Mouse (Mus musculus): Measurements from ENCODE around the gene Cd300lf. TPM values are rescaled to one million over a fixed set of nuclear protein-coding genes. Genes with fewer than 3 reads are reported as not detected.

Gene Cd300lf
- polyA plus RNA-seq, 1 experiment from 2014 or later: 5.5 TPM

DNA sequence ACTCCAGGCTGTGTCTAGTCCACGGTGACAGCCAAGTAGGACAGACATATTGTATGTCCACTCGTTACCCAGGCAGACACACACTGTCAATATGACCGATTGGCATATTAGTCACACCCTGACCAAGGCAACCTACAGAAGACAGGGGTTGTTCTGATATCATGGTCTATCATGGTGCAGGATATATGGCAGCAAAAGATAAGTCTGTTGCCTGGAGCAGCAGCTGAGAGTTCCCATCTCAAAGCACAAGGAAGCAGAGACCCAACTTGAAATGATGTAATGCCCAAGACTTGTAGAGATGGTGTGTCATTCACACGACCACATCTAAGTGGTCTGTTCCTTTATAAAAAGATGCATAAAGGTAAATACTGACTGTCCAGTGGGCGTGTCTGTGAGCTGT lies 55.1 kb downstream of the Cd300lf start:
- WGBS (ENCODE audit: insufficient replicate concordance): 37% methylated on average over 5 of the region's 5 CpGs
- H3K9me3 ChIP-seq (replicated peaks; ENCODE audit: control insufficient read depth, low read length): no peaks in the 10 kb centered on the region
- H3K27ac ChIP-seq (ENCODE audit: low read length): no peak overlapping the region
- H3K4me1 ChIP-seq (ENCODE audit: control insufficient read depth, low read depth, low read length): peaks cover 4% of the 10 kb centered on the region; the same call in 1 of the 2 replicates
- no peaks in the 10 kb centered on the region for H3K36me3 ChIP-seq (ENCODE audit: control insufficient read depth, insufficient read depth)
- no peaks in the 10 kb centered on the region; the same call in 1 of the 2 replicates for H3K27me3 ChIP-seq (ENCODE audit: control insufficient read depth, insufficient read depth, low read depth, low read length)
- no peak for ATAC-seq (ENCODE audit: low read depth)
- no peak overlapping the region for H3K9ac ChIP-seq (ENCODE audit: low read depth, low read length)
- no peak overlapping the region for H3K4me2 ChIP-seq (ENCODE audit: low read depth, low read length)
- no peak overlapping the region for H3K4me3 ChIP-seq (ENCODE audit: low read depth, low read length)

GRCm38 (mm10) chr11:115077436-115077835 lies 56.4 kb downstream of the Cd300lf start:
- WGBS (ENCODE audit: insufficient replicate concordance): 83% methylated on average over 1 of the region's 1 CpGs

DNA sequence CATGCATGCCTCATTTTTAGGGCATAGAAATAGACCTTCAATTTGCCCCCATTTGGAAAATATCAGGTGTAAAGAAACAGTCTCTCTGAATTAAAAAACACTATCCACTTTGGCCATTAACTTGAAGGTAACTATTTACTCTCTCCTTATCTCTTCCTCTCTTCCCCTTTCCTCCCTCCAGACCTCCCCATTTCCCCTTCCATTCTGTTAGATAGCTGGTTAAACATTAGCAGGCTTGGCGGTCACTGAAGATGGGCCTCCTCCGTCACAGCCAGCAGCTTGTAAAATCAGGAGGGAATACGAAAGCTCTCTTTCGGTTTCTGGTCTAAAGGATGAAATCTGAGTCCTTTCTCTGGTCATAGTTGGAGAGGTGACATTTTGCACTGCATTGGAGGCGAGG lies 57.9 kb downstream of the Cd300lf start:
- peak overlapping the region; percentile 55 for H3K27ac ChIP-seq (ENCODE audit: low read length)
- H3K4me1 ChIP-seq (ENCODE audit: control insufficient read depth, low read depth, low read length): peaks cover 4% of the 10 kb centered on the region
- H3K4me2 ChIP-seq (ENCODE audit: low read depth, low read length): peak overlapping the region; percentile 1; the same call in 1 of the 2 replicates
- H3K9me3 ChIP-seq (replicated peaks; ENCODE audit: control insufficient read depth, low read length): no peaks in the 10 kb centered on the region
- WGBS (ENCODE audit: insufficient replicate concordance): 15% methylated on average over 5 of the region's 5 CpGs
- no peak overlapping the region for H3K4me3 ChIP-seq (ENCODE audit: low read depth, low read length)
- peak; percentile 58 for ATAC-seq (ENCODE audit: low read depth)
- H3K36me3 ChIP-seq (ENCODE audit: control insufficient read depth, insufficient read depth): no peaks in the 10 kb centered on the region
- no peak overlapping the region for H3K9ac ChIP-seq (ENCODE audit: low read depth, low read length)
- H3K27me3 ChIP-seq (ENCODE audit: control insufficient read depth, insufficient read depth, low read depth, low read length): no peaks in the 10 kb centered on the region

More at GRCm38 (mm10) chr11:115077436-115077835, 56.4 kb downstream of the Cd300lf start:
- H3K4me3 ChIP-seq (ENCODE audit: low read depth, low read length): no peak overlapping the region
- no peaks in the 10 kb centered on the region for H3K36me3 ChIP-seq (ENCODE audit: control insufficient read depth, insufficient read depth)
- H3K27ac ChIP-seq (ENCODE audit: low read length): no peak overlapping the region
- H3K9me3 ChIP-seq (replicated peaks; ENCODE audit: control insufficient read depth, low read length): no peaks in the 10 kb centered on the region
- no peaks in the 10 kb centered on the region for H3K27me3 ChIP-seq (ENCODE audit: control insufficient read depth, insufficient read depth, low read depth, low read length)
- no peak for ATAC-seq (ENCODE audit: low read depth)
- H3K9ac ChIP-seq (ENCODE audit: low read depth, low read length): no peak overlapping the region
- H3K4me1 ChIP-seq (ENCODE audit: control insufficient read depth, low read depth, low read length): peaks cover 4% of the 10 kb centered on the region; the same call in 1 of the 2 replicates
- H3K4me2 ChIP-seq (ENCODE audit: low read depth, low read length): no peak overlapping the region

- no peaks in the 10 kb centered on the region for H3K27me3 ChIP-seq (ENCODE audit: control insufficient read depth, insufficient read depth, low read depth, low read length)
- H3K4me3 ChIP-seq (ENCODE audit: low read depth, low read length): no peak overlapping the region
- H3K9me3 ChIP-seq (replicated peaks; ENCODE audit: control insufficient read depth, low read length): no peaks in the 10 kb centered on the region
- peaks cover 4% of the 10 kb centered on the region for H3K4me1 ChIP-seq (ENCODE audit: control insufficient read depth, low read depth, low read length)
- H3K36me3 ChIP-seq (ENCODE audit: control insufficient read depth, insufficient read depth): no peaks in the 10 kb centered on the region
- WGBS (ENCODE audit: insufficient replicate concordance): 13% methylated on average over 7 of the region's 7 CpGs
- ATAC-seq (ENCODE audit: low read depth): peak; percentile 60
- peak overlapping the region; percentile 55 for H3K27ac ChIP-seq (ENCODE audit: low read length)
- H3K9ac ChIP-seq (ENCODE audit: low read depth, low read length): no peak overlapping the region
- no peak overlapping the region for H3K4me2 ChIP-seq (ENCODE audit: low read depth, low read length)
These were observed 58.4 kb downstream of the Cd300lf start for GRCm38 (mm10) chr11:115075407-115075806.

DNA sequence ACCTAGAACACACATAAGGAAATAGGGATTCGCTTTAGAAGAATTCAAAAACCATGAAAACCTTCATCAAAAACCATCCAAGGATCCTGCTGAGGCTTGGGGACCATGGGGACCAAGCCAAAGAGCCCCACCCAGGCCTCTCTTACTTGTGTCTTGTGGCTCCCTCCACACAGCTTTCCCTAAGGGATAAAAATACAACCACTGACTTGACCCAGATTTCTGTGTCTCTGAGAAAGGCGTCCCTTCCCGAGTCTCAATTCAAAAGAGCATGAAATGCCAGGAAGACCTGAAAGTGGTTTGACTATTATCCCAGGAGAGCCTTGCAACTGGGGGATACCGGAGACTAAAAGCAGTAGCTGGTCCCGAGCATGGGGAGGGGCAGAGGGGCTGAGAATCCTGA lies 60.8 kb downstream of the Cd300lf start:
- 57% methylated on average over 5 of the region's 5 CpGs for WGBS (ENCODE audit: insufficient replicate concordance)
- ATAC-seq (ENCODE audit: low read depth): no peak

DNA sequence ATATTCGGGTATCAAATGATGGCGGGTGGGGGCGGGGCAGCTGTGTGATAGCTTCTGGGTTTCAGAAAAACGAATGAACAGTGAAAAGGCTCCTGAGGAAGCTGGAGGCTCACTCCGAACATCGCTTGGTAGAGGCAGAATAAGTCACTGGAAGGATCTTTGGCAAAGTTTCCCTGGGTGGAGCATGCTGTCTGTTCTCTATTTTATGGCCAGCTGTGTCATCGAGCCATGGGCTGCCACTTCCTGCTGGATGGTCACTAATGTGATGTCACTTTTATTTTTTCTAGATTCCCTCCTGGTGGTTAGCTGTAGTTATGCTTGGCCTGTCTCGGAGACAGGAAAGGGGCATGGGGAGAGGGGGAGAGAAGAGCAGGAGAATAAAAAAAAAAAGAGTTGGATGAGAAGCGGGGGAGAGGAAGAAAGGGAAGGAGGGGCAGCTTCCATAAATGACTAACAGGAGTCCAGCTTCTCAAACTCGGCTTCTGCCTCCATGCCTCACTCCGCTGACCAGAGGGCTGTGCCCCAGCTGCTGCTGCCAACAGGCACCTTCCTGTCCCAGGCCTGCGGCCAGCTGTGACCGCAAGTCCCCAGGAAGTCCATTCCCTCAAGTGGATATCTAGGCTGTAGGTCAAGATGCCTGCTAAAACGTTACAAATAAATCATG lies 62.0 kb downstream of the Cd300lf start:
- WGBS (ENCODE audit: insufficient replicate concordance): 15% methylated on average over 14 of the region's 14 CpGs
- Histone ChIP-seq H3K27me3 (ENCODE audit: control insufficient read depth, insufficient read depth, low read depth, low read length) (no peaks in the 10 kb centered on the region), H3K27ac (ENCODE audit: low read length) (no peak overlapping the region), H3K4me3 (ENCODE audit: low read depth, low read length) (no peak overlapping the region), H3K9me3 (replicated peaks; ENCODE audit: control insufficient read depth, low read length) (no peaks in the 10 kb centered on the region), H3K4me1 (ENCODE audit: control insufficient read depth, low read depth, low read length) (peaks cover 4% of the 10 kb centered on the region), H3K9ac (ENCODE audit: low read depth, low read length) (no peak overlapping the region), H3K4me2 (ENCODE audit: low read depth, low read length) (0 out of 2 replicates have a peak overlapping the region, but pooled peaks have one; percentile 0), H3K36me3 (ENCODE audit: control insufficient read depth, insufficient read depth) (no peaks in the 10 kb centered on the region)
- ATAC-seq (ENCODE audit: low read depth): no peak

More for the DNA sequence above, 60.8 kb downstream of the Cd300lf start:
- no peaks in the 10 kb centered on the region for H3K27me3 ChIP-seq (ENCODE audit: control insufficient read depth, insufficient read depth, low read depth, low read length)
- H3K27ac ChIP-seq (ENCODE audit: low read length): no peak overlapping the region
- no peaks in the 10 kb centered on the region for H3K9me3 ChIP-seq (replicated peaks; ENCODE audit: control insufficient read depth, low read length)
- H3K4me1 ChIP-seq (ENCODE audit: control insufficient read depth, low read depth, low read length): peaks cover 4% of the 10 kb centered on the region
- no peak overlapping the region for H3K4me2 ChIP-seq (ENCODE audit: low read depth, low read length)
- H3K36me3 ChIP-seq (ENCODE audit: control insufficient read depth, insufficient read depth): no peaks in the 10 kb centered on the region
- H3K9ac ChIP-seq (ENCODE audit: low read depth, low read length): no peak overlapping the region
- no peak overlapping the region for H3K4me3 ChIP-seq (ENCODE audit: low read depth, low read length)

DNA sequence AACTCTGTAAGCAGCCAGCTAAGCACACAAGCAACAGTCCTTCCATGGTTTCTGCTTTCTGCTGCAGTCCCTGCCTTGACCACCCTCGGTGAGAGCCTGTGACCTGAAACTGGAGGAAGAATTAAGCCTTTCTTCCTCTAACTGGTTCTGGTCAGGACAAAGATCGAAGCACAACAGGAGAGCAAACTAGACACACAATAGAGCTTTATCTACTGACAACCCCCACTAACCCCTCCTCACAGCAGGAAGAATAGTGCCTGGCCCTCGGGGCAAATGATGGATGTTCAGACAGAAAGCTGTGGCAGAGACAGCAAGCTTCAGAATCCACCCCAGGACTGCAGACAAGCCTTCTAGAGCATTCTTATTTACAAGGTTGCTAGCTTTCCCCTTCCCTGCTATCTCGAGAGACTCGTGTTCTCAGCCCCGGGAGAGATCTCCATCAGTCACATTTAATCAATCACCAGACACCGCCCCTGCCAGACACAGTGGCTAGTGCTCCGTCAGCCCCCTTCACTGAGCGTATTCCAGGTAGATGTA lies 62.7 kb downstream of the Cd300lf start:
- no peak overlapping the region for H3K4me2 ChIP-seq (ENCODE audit: low read depth, low read length)
- no peak overlapping the region for H3K4me3 ChIP-seq (ENCODE audit: low read depth, low read length)
- H3K9me3 ChIP-seq (replicated peaks; ENCODE audit: control insufficient read depth, low read length): no peaks in the 10 kb centered on the region
- no peaks in the 10 kb centered on the region for H3K27me3 ChIP-seq (ENCODE audit: control insufficient read depth, insufficient read depth, low read depth, low read length)
- no peak for ATAC-seq (ENCODE audit: low read depth)
- no peaks in the 10 kb centered on the region for H3K36me3 ChIP-seq (ENCODE audit: control insufficient read depth, insufficient read depth)
- WGBS (ENCODE audit: insufficient replicate concordance): 11% methylated on average over 9 of the region's 9 CpGs
- H3K9ac ChIP-seq (ENCODE audit: low read depth, low read length): no peak overlapping the region
- no peak overlapping the region for H3K27ac ChIP-seq (ENCODE audit: low read length)
- H3K4me1 ChIP-seq (ENCODE audit: control insufficient read depth, low read depth, low read length): peaks cover 4% of the 10 kb centered on the region

- Histone ChIP-seq H3K36me3 (ENCODE audit: control insufficient read depth, insufficient read depth) (no peaks in the 10 kb centered on the region), H3K4me2 (ENCODE audit: low read depth, low read length) (no peak overlapping the region), H3K9me3 (replicated peaks; ENCODE audit: control insufficient read depth, low read length) (no peaks in the 10 kb centered on the region), H3K27me3 (ENCODE audit: control insufficient read depth, insufficient read depth, low read depth, low read length) (no peaks in the 10 kb centered on the region), H3K4me3 (ENCODE audit: low read depth, low read length) (no peak overlapping the region), H3K27ac (ENCODE audit: low read length) (no peak overlapping the region), H3K9ac (ENCODE audit: low read depth, low read length) (no peak overlapping the region), H3K4me1 (ENCODE audit: control insufficient read depth, low read depth, low read length) (no peaks in the 10 kb centered on the region)
- WGBS (ENCODE audit: insufficient replicate concordance): 35% methylated on average over 6 of the region's 6 CpGs
- ATAC-seq (ENCODE audit: low read depth): no peak
These were observed 67.0 kb downstream of the Cd300lf start for GRCm38 (mm10) chr11:115066768-115067167.
